In the genomic region with DNA sequence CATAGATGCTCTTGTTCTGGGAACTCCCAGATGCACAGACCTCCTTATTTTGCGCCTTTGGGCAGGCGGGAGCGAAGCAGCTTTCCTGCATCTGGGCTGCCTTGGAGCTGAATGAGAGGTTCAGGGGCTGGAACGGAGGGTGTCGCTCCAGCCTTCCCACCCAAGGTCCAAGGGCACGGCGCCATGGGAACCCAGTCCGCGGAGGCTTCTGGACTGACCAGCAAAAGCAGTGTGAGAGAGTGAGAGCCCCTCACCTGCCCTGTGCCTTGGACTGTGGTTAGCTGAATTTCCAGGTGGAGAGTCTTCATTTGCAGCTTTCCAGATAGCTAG, we compare ENCODE assay signal across 11 mouse cellular contexts. TPM values are rescaled to one million over a fixed set of nuclear protein-coding genes. Genes with fewer than 3 reads are reported as not detected.
DNase-seq lines count a peak whose midpoint lies in the region; ATAC-seq and TF ChIP-seq lines count a peak whose summit lies in the region.
"Had no signal": no experiment of that assay in that cellular context is flagged by ENCODE, and none has a peak within 500 bp of the region (broad histone marks: within the 10 kb centered on the region; RNA-seq: fewer than 3 reads in every experiment).

No protein-coding gene starts in this region.

- peaks cover 7% of the 10 kb centered on the region; the same call in 1 of the 2 replicates for H3K4me1 ChIP-seq in heart, embryonic 11.5 days (ENCODE audit: control insufficient read depth, insufficient read depth, low read length)
- H3K4me1 ChIP-seq in heart, adult 2 months (ENCODE audit: control insufficient read depth, insufficient read depth, low read length), result no peaks in the 10 kb centered on the region
- peaks cover 11% of the 10 kb centered on the region for H3K4me1 ChIP-seq in hindbrain, embryonic 13.5 days (replicated peaks)
- H3K4me1 ChIP-seq in midbrain, embryonic 15.5 days, result peaks cover 9% of the 10 kb centered on the region
- H3K4me1 ChIP-seq in kidney, adult 2 months (ENCODE audit: control insufficient read depth, insufficient read depth, low read length), result no peaks in the 10 kb centered on the region

- no peak for ATAC-seq in heart, embryonic 11.5 days (replicated peaks; ENCODE audit: insufficient number of reproducible peaks, low FRiP score, low TSS enrichment)
- no peak for ATAC-seq in hindbrain, embryonic 13.5 days (ENCODE audit: low FRiP score)
- ATAC-seq in midbrain, embryonic 15.5 days (replicated peaks), result peak; percentile 10; the same call in 1 of the 2 replicates

- intact Hi-C loops in heart, adult 2 months (cut with DNase I), result no loop called here

- no peak for DNase-seq in heart, adult 2 months
- peak; percentile 74 to 77 for DNase-seq in cerebellum, postnatal 10 days
- no peak for DNase-seq in urinary bladder, postnatal 4 days (ENCODE audit: low spot score in 2 of 2)
- DNase-seq in kidney, adult 2 months, result no peak
- DNase-seq in urinary bladder, postnatal 14 days (ENCODE audit: low spot score), result no peak

- no peaks in the 10 kb centered on the region for H3K9me3 ChIP-seq in heart, embryonic 11.5 days (replicated peaks; ENCODE audit: control insufficient read depth, low read length)
- no peaks in the 10 kb centered on the region for H3K9me3 ChIP-seq in hindbrain, embryonic 13.5 days
- H3K9me3 ChIP-seq in midbrain, embryonic 15.5 days, result no peaks in the 10 kb centered on the region

- H3K79me2 ChIP-seq in heart, adult 2 months (replicated peaks; ENCODE audit: control insufficient read depth, insufficient read depth, low read length), result no peaks in the 10 kb centered on the region

- H3K9ac ChIP-seq in heart, embryonic 11.5 days (ENCODE audit: low read depth, low read length), result no peak overlapping the region
- no peak overlapping the region for H3K9ac ChIP-seq in heart, adult 2 months (ENCODE audit: low read depth, low read length)
- peak overlapping the region; percentile 83 for H3K9ac ChIP-seq in hindbrain, embryonic 13.5 days
- peak overlapping the region; percentile 62 for H3K9ac ChIP-seq in midbrain, embryonic 15.5 days

- no peak for TF ChIP-seq EP300 in heart, adult 2 months (IDR thresholded peaks at IDR 0.05; ENCODE audit: insufficient read depth, low read depth, low read length)

- TF ChIP-seq POLR2A in heart, adult 2 months (IDR thresholded peaks at IDR 0.05; ENCODE audit: insufficient read depth, low read depth, low read length), result no peak
- TF ChIP-seq POLR2A in kidney, adult 2 months (IDR thresholded peaks at IDR 0.05; ENCODE audit: low read depth, low read length), result no peak

- peak overlapping the region; percentile 51; the same call in 1 of the 2 replicates for H3K4me3 ChIP-seq in heart, embryonic 11.5 days (ENCODE audit: low read depth, low read length)
- H3K4me3 ChIP-seq in heart, adult 2 months, result no peak overlapping the region
- H3K4me3 ChIP-seq in hindbrain, embryonic 13.5 days, result peak overlapping the region; percentile 75
- H3K4me3 ChIP-seq in midbrain, embryonic 15.5 days, result peak overlapping the region; percentile 74
- no peak overlapping the region for H3K4me3 ChIP-seq in kidney, adult 2 months (ENCODE audit: insufficient read depth, low read depth, low read length)

- TF ChIP-seq CTCF in heart, adult 2 months (IDR thresholded peaks at IDR 0.05), result no peak
- TF ChIP-seq CTCF in kidney, adult 2 months (conservative IDR thresholded peaks at IDR 0.05; ENCODE audit: insufficient read depth, insufficient read length, low read depth, low read length), result no peak

- no peaks in the 10 kb centered on the region for H3K36me3 ChIP-seq in heart, embryonic 11.5 days (ENCODE audit: control insufficient read depth, insufficient read depth, low read length)
- no peaks in the 10 kb centered on the region for H3K36me3 ChIP-seq in heart, adult 2 months (ENCODE audit: control insufficient read depth, insufficient read depth, low read length)
- H3K36me3 ChIP-seq in hindbrain, embryonic 13.5 days, result no peaks in the 10 kb centered on the region
- no peaks in the 10 kb centered on the region for H3K36me3 ChIP-seq in midbrain, embryonic 15.5 days (replicated peaks)
- no peaks in the 10 kb centered on the region for H3K36me3 ChIP-seq in kidney, adult 2 months (ENCODE audit: control insufficient read depth, insufficient read depth, low read length)

- H3K27ac ChIP-seq in heart, embryonic 11.5 days (ENCODE audit: low read depth, low read length), result no peak overlapping the region
- no peak overlapping the region for H3K27ac ChIP-seq in heart, adult 2 months
- H3K27ac ChIP-seq in hindbrain, embryonic 13.5 days, result peak overlapping the region; percentile 87
- H3K27ac ChIP-seq in midbrain, embryonic 15.5 days, result peak overlapping the region; percentile 85
- no peak overlapping the region for H3K27ac ChIP-seq in kidney, adult 2 months (ENCODE audit: insufficient read depth, low read depth, low read length)
- H3K27ac ChIP-seq: macrophage had no signal

- H3K4me2 ChIP-seq in heart, embryonic 11.5 days, result no peak overlapping the region
- H3K4me2 ChIP-seq in hindbrain, embryonic 13.5 days, result peak overlapping the region; percentile 86
- peak overlapping the region; percentile 95 for H3K4me2 ChIP-seq in midbrain, embryonic 15.5 days

- H3K27me3 ChIP-seq in heart, embryonic 11.5 days (ENCODE audit: control insufficient read depth, insufficient read depth, low read length), result peaks cover 36% of the 10 kb centered on the region
- H3K27me3 ChIP-seq in heart, adult 2 months (ENCODE audit: control insufficient read depth, insufficient read depth, low read length), result no peaks in the 10 kb centered on the region; the same call in 1 of the 2 replicates
- H3K27me3 ChIP-seq in hindbrain, embryonic 13.5 days, result peaks cover 8% of the 10 kb centered on the region
- no peaks in the 10 kb centered on the region for H3K27me3 ChIP-seq in midbrain, embryonic 15.5 days (replicated peaks)
- H3K27me3 ChIP-seq in kidney, adult 2 months (replicated peaks; ENCODE audit: control insufficient read depth, insufficient read depth, low read length), result no peaks in the 10 kb centered on the region; the same call in 1 of the 2 replicates

- 6% methylated on average over 9 of the region's 9 CpGs for whole genome bisulfite sequencing in heart, embryonic 11.5 days (ENCODE audit: insufficient replicate concordance)
- 5% methylated on average over 9 of the region's 9 CpGs for WGBS in heart, adult 2 months
- 2% methylated on average over 9 of the region's 9 CpGs for WGBS in hindbrain, embryonic 13.5 days
- under 1% methylated on average over 9 of the region's 9 CpGs for WGBS in midbrain, embryonic 15.5 days
- 7% methylated on average over 9 of the region's 9 CpGs for WGBS in kidney, adult 2 months

RNA-seq across cellular contexts. Expression of a gene that starts 1.3 kb away (rescaled TPM):
- polyA plus RNA-seq in heart, embryonic 11.5 days (2014; fragmentation: Nextera tagmentation; extraction: Ambion mirVana), result 0.31 TPM in 1 of 2 replicates, not detected in the other
- total RNA-seq in heart, adult 2 months (2021), result not detected
- not detected in 2 replicates for polyA plus RNA-seq in heart, adult 2 months (2012; rRNA removed)
- polyA plus RNA-seq in hindbrain, embryonic 13.5 days (2015; fragmentation: Nextera tagmentation; extraction: Ambion mirVana), result 9.6 and 9.9 TPM in 2 replicates
- 9.6 and 10.9 TPM in 2 replicates for polyA plus RNA-seq in midbrain, embryonic 15.5 days (2015; fragmentation: Nextera tagmentation; extraction: Ambion mirVana)
- not detected in 2 replicates for polyA plus RNA-seq in kidney, adult 2 months (2012; rRNA removed)
- total RNA-seq: common myeloid progenitor, adult 5-6 weeks had no signal
- polyA plus RNA-seq: C2C12, macrophage had no signal

Comparison
In these comparisons a context has a peak if more than half of its experiments do, and no peak if none do; other contexts are left out.
1. H3K4me3 ChIP-seq: peak in heart, embryonic 11.5 days (single experiment), hindbrain, embryonic 13.5 days (single experiment) and midbrain, embryonic 15.5 days (single experiment); none in heart, adult 2 months (single experiment) and kidney, adult 2 months (single experiment).
2. H3K27ac ChIP-seq: peak in hindbrain, embryonic 13.5 days (single experiment) and midbrain, embryonic 15.5 days (single experiment); none in heart, embryonic 11.5 days (single experiment), heart, adult 2 months (single experiment) and kidney, adult 2 months (single experiment).
3. H3K9ac ChIP-seq: peak in hindbrain, embryonic 13.5 days (single experiment) and midbrain, embryonic 15.5 days (single experiment); none in heart, embryonic 11.5 days (single experiment) and heart, adult 2 months (single experiment).
4. DNase-seq: peak in cerebellum, postnatal 10 days (2 of 2); none in heart, adult 2 months (0 of 2), urinary bladder, postnatal 4 days (0 of 2), kidney, adult 2 months (single experiment) and urinary bladder, postnatal 14 days (single experiment).